Mouse (Mus musculus) spleen, adult 2 months (tissue): ENCODE measurements at regions not wholly inside any gene's neighbourhood (a gene's known extent, or its start where the extent isn't known, plus 50 kb on each side); places are given as distances from the start of the nearest gene placed in this dataset.

Experiments used
- DNase-seq, 2 experiments: peaks; one replicate each; pipeline versions ENCODE4 v3.0.0 to v3.0.0-alpha.2; 2012 to 2021; ENCODE audit warnings: low spot score in 2 of 2, low read depth in 1 of 2
- H3K27ac ChIP-seq: fragments of 200-500 bp; 2 replicates; pipeline ENCODE4 v1.5.1; 2012; ENCODE audit warnings: low read length, inconsistent platforms; ENCODE audit not compliant: insufficient read depth
- H3K27me3 ChIP-seq: fragments of 200-500 bp; 2 replicates; pipeline ENCODE4 v1.6.1; 2012; ENCODE audit warnings: mild to moderate bottlenecking, moderate library complexity, low read length, inconsistent platforms; ENCODE audit not compliant: control insufficient read depth, insufficient read depth
- H3K36me3 ChIP-seq: fragments of 200-500 bp; 2 replicates; pipeline ENCODE4 v1.6.1; 2012; ENCODE audit warnings: mild to moderate bottlenecking, low read length, inconsistent platforms; ENCODE audit not compliant: control insufficient read depth, insufficient read depth
- H3K4me1 ChIP-seq: fragments of 200-500 bp; 2 replicates; pipeline ENCODE4 v1.6.1; 2011; ENCODE audit warnings: inconsistent platforms; ENCODE audit not compliant: control insufficient read depth, insufficient read depth, insufficient read length
- H3K4me3 ChIP-seq: fragments of 200-500 bp; 2 replicates; pipeline ENCODE4 v1.5.1; 2011; ENCODE audit warnings: mild to moderate bottlenecking, inconsistent platforms; ENCODE audit not compliant: insufficient read depth, insufficient read length; ENCODE audit errors: extremely low read depth
- CTCF ChIP-seq: fragments of 200-500 bp; IDR thresholded peaks from 2 replicates; pipeline ENCODE4 v1.5.1; 2011; ENCODE audit warnings: mild to moderate bottlenecking, inconsistent platforms; ENCODE audit not compliant: insufficient read depth, insufficient read length, insufficient replicate concordance; ENCODE audit errors: extremely low read depth
- POLR2A ChIP-seq: fragments of 200-500 bp; IDR thresholded peaks from 2 replicates; pipeline ENCODE4 v1.6.1; 2011; ENCODE audit warnings: low read depth, low read length, inconsistent platforms
- WGBS: fragments of 180-500 bp; shearing (Covaris S2); methylation state at CpG from one replicate; pipeline ENCODE4 v1.1.7; 2018; 5-methylcytosine and 5-hydroxymethylcytosine counted together

DNA sequence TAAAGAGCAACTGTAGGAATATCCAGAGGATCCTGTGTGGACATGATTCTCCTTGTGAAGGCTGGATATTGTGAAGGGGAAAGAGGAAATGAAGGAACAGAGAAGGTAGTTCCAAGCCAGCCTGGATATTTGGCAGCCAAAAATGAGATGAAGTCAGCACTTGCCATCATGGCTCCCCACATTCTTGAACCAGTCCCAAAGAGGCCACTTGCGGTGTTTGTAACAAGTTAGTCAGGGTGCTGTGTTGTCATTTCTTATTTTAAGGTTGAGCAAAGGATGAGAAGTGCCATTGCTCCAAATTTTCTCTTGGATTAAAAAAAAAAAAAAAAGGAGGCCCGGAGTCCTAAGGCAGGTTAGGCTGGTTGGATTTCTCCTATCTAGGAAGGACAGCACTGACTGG, 63.3 kb upstream of the Hif1a start:
- no peak for DNase-seq
- WGBS: 96% methylated on average over 2 of the region's 2 CpGs
- H3K27me3 ChIP-seq: no peaks in the 10 kb centered on the region
- H3K4me3 ChIP-seq: no peak overlapping the region
- no peaks in the 10 kb centered on the region for H3K36me3 ChIP-seq
- H3K4me1 ChIP-seq: no peaks in the 10 kb centered on the region; the same call in 1 of the 2 replicates
- TF ChIP-seq POLR2A (no peak), CTCF (no peak)
- H3K27ac ChIP-seq: no peak overlapping the region

DNA sequence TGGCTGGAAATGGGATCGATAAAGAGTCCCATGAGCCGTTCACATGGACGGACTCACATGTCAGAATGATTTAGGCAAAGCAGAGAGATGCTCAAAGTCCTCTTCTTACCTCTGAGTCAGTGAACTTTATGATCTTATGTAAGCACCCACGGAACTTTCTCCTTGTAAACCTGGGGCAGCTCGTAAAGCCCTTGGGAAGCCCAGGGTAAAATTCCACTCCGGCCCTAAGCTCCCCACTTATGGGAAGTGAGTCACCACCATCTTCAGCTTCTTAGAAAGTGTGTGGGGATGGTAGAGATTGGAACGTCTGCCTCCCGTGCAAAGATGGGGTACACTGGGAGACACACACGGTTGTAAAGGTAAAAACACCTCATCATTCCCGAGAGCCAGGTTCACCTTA, 62.8 kb upstream of the Hif1a start:
- no peaks in the 10 kb centered on the region for H3K27me3 ChIP-seq
- no peaks in the 10 kb centered on the region for H3K36me3 ChIP-seq
- TF ChIP-seq POLR2A (no peak), CTCF (no peak)
- 90% methylated on average over 10 of the region's 10 CpGs for WGBS
- DNase-seq: no peak
- H3K27ac ChIP-seq: no peak overlapping the region
- H3K4me3 ChIP-seq: no peak overlapping the region
- H3K4me1 ChIP-seq: no peaks in the 10 kb centered on the region; the same call in 1 of the 2 replicates

DNA sequence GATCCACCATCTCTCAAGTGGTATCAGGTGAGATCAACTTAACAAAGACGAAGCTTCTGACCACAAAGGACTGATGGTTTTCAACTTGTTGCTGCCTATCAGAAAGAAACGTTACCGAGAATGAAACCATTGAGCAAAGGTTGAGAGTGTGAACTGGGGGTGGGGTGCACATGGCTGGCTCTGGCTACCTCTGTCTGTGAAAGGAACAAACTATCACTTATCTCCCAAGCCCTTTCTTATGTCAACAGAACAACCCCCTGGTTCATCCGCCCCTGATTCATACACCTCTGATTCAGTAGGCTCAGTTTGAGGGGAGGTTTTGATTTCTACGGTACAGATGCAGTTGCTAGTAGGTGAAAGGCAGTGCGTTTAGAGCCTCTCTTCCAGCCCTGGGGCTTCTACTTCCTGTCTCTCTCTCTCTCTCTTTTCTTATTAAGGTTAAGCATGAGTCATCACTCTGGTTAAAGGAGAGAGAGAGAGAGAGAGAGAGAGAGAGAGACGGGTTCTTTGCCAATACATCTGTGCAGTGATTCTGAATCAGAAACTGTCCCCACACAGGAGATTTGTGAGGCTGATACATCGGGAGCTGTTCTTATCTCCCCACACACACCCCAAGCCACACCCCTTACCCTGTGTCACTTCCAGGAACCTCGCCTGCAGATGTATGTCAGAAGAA, 59.0 kb upstream of the Hif1a start:
- no peak overlapping the region for H3K27ac ChIP-seq
- H3K36me3 ChIP-seq: no peaks in the 10 kb centered on the region
- TF ChIP-seq POLR2A (no peak), CTCF (no peak)
- no peaks in the 10 kb centered on the region for H3K27me3 ChIP-seq
- DNase-seq: peak in 1 of 2 experiments; percentile 14
- H3K4me1 ChIP-seq: no peaks in the 10 kb centered on the region; the same call in 1 of the 2 replicates
- 32% methylated on average over 9 of the region's 9 CpGs for WGBS
- no peak overlapping the region for H3K4me3 ChIP-seq

DNA sequence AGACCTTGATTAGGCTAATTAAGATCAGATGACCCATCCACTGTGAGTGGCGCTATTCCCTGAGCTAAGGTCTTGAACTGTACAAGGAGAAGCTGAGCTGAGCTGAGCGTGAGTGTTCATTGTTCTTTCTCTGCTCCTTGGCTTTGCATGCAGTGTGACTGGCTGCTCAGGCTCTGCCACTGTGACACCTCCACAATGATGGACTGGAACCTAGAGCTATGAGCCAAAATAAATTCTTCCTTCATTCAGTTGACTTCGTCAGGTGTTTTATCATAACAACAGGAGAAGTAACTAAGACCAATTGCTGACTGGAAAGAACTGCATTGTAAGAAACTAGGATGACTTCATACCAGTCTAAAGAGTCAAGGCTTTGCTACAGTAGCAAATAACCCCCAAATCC, 56.4 kb upstream of the Hif1a start:
- Histone ChIP-seq H3K4me1 (no peaks in the 10 kb centered on the region; the same call in 1 of the 2 replicates), H3K27me3 (no peaks in the 10 kb centered on the region), H3K27ac (no peak overlapping the region), H3K36me3 (no peaks in the 10 kb centered on the region), H3K4me3 (no peak overlapping the region)
- DNase-seq: no peak
- TF ChIP-seq POLR2A (no peak), CTCF (no peak)
- 95% methylated on average over 3 of the region's 3 CpGs for WGBS

DNA sequence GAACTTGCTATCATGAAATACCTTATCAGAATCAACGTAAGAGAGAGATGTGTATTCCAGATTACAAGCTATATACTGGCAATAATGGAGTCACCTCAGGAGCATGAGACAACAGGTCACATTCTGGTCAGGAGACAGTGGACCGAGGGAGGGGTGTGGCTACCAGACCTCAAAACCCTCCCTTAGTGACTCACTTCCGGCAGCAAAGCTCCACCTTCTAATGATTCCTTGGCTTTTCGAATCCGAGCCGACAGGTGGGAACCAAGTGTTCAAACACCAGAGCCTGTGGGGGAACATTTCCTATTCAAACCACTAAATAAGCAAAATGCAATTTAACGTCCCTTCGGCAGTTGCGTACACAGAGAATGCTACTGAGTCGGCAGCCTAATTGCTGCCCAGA, 54.5 kb upstream of the Hif1a start:
- no peak overlapping the region for H3K4me3 ChIP-seq
- 77% methylated on average over 10 of the region's 10 CpGs for WGBS
- no peaks in the 10 kb centered on the region for H3K27me3 ChIP-seq
- DNase-seq: no peak
- H3K27ac ChIP-seq: no peak overlapping the region
- H3K4me1 ChIP-seq: no peaks in the 10 kb centered on the region; the same call in 1 of the 2 replicates
- H3K36me3 ChIP-seq: no peaks in the 10 kb centered on the region
- TF ChIP-seq CTCF (no peak), POLR2A (no peak)

DNA sequence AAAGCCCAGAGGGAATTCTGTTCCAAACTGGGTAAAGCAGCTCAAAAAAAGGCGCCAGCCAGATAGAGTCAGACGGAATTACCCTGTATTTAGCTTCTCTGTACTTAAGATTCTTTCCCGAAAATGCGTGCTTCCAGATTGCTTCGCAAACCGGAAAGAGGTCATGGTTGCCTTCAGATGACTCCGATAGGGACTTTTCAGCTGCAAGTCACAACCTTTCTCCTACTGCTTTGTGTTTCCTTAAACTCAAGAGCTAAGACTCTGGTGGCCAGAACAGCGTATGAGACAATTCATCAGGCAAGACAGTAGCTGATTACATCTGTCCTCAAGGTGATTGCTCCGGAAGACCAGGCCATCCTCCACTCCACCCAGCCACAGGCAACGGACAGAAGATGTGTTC, 53.8 kb upstream of the Hif1a start:
- H3K27ac ChIP-seq: no peak overlapping the region
- WGBS: 85% methylated on average over 10 of the region's 10 CpGs
- DNase-seq: no peak
- no peaks in the 10 kb centered on the region; the same call in 1 of the 2 replicates for H3K4me1 ChIP-seq
- no peak for TF ChIP-seq POLR2A
- no peak for TF ChIP-seq CTCF
- no peaks in the 10 kb centered on the region for H3K36me3 ChIP-seq
- no peaks in the 10 kb centered on the region for H3K27me3 ChIP-seq
- no peak overlapping the region for H3K4me3 ChIP-seq

DNA sequence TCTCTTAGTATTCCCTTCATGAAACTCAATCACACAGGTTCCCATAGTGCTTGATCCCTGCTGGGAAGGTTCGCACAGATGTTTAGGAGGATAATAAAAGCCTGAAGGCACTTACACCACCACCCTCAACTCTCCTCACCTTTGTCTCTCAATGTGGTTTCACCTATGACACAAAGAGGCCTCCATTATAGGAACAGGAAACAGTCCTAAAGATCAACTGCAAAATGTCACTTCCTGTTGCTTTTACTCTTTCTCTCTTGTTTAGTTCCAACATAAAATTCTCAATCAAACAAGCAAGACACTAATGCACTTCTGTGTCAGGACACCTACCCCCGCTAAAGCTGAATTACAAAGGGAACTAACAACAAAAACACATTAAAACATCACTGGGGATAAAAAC, 50.3 kb upstream of the Hif1a start:
- DNase-seq: no peak
- no peak for TF ChIP-seq POLR2A
- TF ChIP-seq CTCF: no peak
- Histone ChIP-seq H3K27ac (no peak overlapping the region), H3K36me3 (no peaks in the 10 kb centered on the region), H3K4me1 (no peaks in the 10 kb centered on the region), H3K4me3 (no peak overlapping the region), H3K27me3 (no peaks in the 10 kb centered on the region)
- WGBS: 88% methylated on average over 2 of the region's 2 CpGs
